Mouse (Mus musculus): ENCODE measurements around the gene 1700016C15Rik.

The 1700016C15Rik gene

DNA sequence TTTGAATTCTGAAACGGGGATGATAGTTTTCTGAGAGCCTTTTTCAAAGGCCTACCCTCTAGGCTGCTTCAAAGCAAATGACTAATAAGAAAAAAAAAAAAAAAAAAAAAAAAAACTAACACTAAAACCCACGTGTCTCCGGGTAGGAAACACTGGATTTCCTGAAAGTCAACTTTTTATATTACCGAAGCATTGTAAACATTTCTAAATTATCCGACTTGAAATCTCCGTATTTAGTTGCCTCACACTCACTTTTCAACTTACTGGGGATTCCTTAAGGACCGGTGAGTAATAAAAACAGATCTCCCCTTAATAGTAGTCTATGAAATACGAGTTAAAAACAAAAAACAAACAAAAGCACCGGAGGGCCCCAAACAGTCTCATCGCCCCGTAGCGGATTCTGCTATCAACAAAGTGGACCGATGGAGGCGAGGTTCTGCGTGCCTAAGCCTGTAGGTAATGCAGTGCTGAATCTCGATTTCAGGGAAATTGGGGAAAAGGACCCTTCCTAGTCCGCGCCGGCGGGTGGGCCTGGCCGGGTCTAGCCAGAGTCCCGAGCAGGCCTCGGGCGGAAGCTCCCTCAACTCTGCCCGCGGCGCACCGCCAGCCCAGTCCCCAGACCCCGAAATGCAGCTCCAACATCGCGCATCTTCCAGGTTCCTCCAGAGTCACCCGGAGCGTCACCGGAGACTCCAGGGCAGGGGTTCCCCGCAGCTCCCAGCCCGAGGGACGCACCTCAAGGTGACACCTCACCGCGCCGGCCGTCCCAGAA lies 66.0 kb downstream of the 1700016C15Rik start:
- ATAC-seq (ENCODE audit: insufficient number of reproducible peaks, low FRiP score, low TSS enrichment), result peak; percentile 11

DNA sequence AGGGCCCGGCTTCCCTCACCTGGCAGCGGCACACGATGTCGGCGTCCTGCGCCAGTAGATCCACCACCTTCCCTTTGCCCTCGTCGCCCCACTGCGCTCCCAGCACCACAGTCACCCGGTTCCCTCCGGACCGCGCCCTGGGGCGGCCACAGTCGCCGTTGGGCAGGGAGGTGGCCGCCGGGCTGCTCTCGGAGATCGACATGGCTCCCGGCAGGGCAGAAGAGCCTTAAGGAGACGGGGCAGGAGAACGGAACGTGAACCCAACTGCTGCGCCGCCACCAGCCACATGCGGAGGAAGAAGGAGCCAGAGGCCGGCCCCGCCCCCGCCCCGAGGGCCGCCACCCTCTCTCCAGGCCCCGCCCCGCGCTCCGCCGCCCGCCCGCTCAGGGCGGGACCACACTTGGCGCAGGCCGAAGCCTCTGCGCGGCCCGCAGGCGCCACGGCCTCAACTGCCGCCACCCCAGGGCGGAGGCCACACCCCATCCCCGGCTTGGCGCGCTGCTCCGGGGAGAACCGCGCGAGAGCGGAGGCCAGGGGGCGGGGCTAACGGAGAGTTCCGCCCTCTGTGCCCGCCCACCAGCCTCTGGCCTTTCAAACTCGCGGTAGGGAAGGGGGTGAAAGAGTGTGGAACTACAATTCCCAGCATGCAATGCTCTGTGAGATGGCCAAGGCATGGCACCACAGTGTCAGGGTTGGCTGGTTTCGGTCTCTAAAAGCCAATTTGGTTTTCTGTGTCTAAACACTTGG lies 66.8 kb downstream of the 1700016C15Rik start, which contains the start of gene Adss:
TSS of gene Adss (minus strand) at position 319 of the 747 bp plus-strand sequence.
- ATAC-seq (ENCODE audit: insufficient number of reproducible peaks, low FRiP score, low TSS enrichment), result peak; percentile 96

DNA sequence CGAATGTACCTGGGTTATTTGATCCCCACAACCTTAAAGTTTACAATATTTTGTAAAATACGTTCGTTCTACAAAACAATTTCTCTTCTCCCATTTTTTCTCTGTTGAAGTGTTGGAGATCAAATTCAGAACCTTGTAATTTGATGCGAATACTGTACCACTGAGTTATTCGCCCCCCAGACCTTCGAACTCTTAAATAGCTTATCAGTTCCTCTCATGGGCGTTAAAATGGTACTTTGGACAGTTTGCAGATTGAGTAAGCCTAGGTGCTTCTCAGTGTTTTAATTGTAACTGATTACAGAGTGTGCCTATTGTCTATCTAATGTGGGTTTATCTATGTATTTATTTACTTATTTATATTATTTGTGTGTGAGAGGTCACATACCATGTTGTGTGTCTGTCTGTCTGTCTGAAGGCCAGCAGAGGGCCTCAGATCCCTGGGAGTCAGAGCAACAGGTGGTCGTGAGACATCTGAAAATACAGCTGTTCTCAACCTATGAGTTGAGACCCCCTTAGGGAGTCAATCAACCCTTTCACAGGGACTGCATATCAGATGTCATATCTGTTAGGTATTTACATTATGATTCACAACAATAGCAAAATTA lies 67.6 kb downstream of the 1700016C15Rik start:
- no peak for ATAC-seq (ENCODE audit: insufficient number of reproducible peaks, low FRiP score, low TSS enrichment)
